Mouse (Mus musculus) adipose tissue, adult 10 weeks (tissue): ENCODE measurements around the gene Cyp2t4. TPM values are rescaled to one million over a fixed set of nuclear protein-coding genes. Genes with fewer than 3 reads are reported as not detected.

Experiments
- polyA plus RNA-seq: library from polyadenylated mRNA; stranded (reverse); fragments of 350-450 nt; fragmentation: Illumina TruSeq; extraction: RNeasy Lipid Tissue Mini Kit (QIAGEN cat#74804); gene quantifications from one replicate; pipeline ENCODE4 v1.2.3, GENCODE M21; 2014; ENCODE audit warnings: low read depth, low replicate concordance

Gene Cyp2t4
- polyA plus RNA-seq, result not detected

DNA sequence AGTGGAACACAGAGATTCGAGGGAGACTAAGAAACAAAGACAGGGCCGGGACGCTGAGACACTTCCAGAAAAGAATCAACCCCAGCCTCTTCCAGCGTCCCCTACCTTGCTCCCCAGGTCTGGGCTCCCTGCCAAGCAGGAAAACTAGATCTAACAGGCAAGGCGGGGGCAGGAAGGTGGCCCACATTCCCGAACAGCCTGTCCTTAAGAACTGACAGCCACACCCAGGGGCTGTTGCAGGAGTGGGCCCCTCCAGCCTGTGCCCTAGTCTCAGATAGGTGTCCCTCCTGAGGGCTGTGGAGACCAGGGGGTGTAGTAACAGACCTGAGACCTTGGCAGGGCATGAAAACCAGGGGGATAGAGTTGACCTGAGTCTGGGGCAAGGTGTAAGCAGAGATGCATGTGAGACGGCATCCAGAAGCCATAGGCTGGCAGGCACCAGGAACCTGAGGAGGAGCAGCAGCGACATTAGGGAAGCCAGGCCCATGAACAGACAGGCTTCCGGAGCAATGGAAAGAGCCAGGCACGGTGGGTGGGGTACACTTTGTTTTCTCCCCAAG, at the start of gene Cyp2t4:
Gene Cyp2t4 (plus strand): TSS at position 510 of the 560 bp plus-strand sequence.

DNA sequence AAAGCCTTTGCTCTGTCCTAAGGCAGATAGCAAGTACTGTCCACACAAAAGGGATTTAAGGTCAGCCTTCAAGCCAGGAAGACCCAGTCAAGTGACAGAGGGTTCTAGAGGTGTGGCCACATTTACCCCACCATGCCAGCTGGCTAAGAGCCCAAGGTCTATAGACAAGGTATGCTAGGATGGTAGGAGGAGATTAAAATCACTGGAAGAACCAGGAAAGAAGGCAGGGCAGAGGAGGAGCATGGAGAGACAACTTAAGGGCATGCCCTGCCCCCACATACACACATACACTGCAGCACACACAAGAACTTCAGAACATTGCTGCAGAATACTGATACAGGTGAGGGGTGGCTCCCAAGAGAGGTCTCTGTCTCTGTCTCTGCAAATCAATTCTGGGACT, 33.8 kb upstream of the Cyp2t4 start, which contains the start of gene Cyp2f2:
Gene Cyp2f2 (plus strand): TSS at position 234 of the 400 bp plus-strand sequence.

DNA sequence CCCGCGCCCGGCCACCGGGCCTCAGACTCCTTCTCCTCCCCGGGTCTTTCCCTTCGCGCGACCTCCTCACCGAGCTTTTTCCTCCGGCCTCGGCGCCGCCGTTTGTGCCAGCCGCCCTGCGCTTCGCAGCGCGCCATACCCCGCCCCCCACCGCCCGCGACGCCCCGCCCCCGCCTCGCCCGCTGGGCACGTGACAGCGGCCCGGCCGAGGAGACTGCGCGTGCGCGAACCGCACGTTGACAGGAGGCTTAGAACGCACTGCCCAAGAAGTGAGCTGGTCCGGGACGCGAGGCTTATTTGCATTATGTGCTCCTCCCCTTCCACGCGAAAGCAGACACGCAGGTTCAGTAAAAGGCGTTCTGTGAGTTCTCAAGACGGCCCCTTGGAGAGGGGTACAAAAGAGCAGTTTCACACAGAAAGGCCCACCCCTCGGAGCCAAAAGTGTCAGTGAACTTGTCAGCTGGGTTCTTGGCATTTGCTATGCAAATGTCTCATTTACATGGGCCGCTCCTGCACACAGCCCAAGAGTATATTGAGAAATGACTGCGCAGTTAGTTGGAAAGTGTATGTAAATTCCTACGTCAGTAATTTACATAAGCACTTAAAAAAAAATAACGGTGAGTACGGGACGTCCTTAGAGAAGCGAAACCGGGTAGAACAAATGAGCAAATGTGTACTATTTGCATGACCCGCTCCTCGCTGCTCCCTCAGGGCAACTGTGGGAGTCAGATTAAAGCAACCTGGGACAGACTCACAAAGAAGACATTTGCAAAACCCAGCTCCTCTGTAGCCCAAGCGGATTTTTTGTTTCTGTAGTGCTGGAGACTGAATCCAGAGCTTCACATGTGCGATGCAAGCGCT, 13.3 kb downstream of the Cyp2t4 start, which contains the start of gene Egln2:
Gene Egln2 (minus strand): TSS at position 189 of the 861 bp plus-strand sequence.

DNA sequence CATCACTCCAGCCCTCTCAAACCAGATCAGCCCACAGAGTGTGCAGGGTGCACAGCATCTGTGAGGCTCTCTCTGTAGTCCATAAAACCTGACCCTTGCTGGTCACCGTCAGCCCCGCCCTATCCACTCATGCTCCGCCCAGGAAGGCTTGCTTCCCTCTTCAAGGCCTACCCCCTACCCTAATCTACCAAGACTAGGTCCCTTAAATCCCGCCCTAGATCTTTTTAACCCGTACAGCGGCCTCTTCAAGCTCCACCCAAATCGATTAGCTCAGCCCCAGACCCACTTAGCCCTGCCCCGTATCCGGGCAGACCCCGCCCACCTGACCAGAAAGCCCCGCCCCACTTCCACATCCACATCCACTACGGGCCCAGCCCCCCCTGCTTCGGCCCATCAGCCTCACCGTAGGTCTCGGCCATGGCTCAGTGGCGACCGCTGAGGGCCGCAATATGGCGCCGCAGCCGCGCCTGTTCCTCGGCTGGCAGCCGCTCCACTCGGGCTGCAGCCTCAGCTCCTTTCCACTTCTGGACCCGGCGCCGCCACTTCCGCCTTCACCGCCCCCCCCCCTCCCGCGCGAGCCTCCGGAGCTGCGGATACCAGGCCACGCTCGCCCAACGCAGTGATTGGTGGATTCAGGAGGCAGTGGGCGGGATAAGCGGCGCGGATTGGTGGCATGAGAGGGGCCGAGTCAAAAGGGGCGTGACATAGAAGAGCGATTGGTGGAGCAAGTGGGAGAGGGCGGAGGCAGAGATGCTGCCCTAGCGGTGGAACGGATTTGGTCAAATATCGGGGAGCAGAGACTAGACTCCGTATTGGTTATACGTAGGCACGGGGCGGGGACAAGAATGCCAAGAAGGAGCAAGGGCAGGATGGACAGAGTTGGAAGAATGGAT, 25.1 kb downstream of the Cyp2t4 start, which contains the start of gene Rab4b:
Gene Rab4b (minus strand): TSS at position 573 of the 893 bp plus-strand sequence.

DNA sequence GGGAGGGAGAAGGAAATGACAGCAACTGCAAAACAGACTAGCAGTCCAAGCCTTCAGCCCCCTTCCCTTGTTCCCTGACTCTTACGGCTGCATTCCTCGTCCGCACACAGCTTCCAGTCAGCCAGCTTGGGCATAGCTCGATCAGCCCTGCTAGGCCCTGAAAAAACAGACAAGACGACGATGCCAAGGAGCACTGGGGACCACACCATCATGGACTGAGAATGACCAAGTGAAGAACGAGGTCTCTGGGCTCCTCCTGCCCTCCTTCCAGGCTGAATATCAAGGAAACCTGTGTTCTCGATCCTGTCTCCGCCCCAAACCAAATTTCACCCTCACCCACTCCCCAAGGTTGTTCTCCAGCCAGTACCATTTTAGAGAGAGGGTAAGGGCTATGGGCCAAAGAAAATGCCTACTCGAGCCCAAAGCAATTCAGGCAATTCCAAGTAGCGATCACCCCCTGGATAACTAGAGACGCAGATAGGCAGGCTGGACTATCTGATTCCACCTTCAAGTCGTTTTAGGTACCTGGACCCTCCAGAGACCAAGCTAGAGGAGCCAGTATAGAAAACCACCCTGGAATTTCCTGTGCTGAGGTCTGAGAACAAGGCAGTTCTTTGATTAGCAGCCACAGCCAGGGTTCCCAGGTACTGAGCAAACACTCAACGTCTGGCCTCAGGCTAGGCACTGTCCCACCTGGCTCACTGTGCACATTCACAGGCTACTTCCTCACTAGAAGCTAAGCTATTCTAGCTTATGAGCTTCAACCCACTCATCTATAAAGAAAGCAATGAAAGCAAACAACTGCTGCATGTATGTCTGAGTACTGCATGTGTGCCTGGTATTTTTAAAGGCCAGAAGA, 27.6 kb downstream of the Cyp2t4 start, which contains the start of the genes Gm21983 and Mia:
Gene Gm21983 (minus strand): TSS at position 250 of the 859 bp plus-strand sequence.
Gene Mia (minus strand): TSS at position 321 of the 859 bp plus-strand sequence.

DNA sequence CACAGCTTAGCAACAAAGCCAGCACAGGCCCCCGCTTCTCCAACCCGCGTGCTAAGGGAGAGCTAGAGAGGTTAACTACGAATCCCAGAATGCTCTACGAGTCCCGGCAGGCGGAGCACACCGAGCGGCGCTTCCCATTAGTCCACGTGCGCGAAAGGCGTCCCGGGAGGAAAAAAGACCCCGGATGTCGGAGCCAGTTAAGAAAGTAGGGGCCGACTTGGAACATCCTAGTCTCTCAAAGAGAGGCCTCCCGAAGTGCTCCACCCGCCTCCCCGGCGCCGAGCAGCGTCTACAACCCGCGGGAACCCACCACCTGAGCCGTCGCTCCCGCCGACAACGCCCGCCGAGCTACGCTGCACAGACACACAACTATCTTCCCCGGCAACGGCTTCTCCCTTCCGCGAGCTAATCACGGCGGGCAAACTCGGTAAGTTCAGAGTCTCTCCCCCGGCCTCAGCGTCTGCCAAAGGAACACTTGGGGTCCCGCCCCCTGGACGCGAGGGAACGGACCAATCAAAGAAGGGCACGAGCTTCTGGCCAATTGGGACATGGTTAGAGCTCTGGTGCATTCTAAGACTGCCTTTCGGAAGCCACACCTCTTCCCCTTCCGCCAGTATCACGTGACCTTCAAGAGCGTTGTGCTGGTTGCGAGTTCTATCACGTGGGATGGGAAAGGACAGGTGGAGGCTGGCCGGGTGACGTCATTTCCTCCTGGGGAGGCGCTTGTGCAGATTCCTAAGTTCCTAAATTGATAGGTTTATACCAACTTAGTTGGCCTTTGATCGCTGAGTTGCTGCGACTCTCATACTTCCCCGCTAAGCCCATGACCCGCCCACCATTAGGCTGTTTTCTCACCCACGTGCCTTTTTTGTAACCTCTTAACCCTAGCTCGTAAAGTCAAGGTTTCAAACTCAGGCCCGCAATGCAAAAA, 42.4 kb downstream of the Cyp2t4 start, which contains the start of the genes BC024978 and Snrpa:
Gene BC024978 (plus strand): TSS at position 101 of the 931 bp plus-strand sequence.
Gene Snrpa (minus strand): TSS at position 591 of the 931 bp plus-strand sequence.

Other genes starting within 250 kb of the Cyp2t4 start
- gene Cyp2a22, start 214.3 kb upstream of the Cyp2t4 start, polyA plus RNA-seq, result not detected
- 0.17 TPM for gene Cyp2a12, start 124.6 kb upstream of the Cyp2t4 start, polyA plus RNA-seq
- gene Cyp2f2, start 33.8 kb upstream of the Cyp2t4 start, polyA plus RNA-seq, result 21.9 TPM
- gene Egln2, start 13.1 kb downstream of the Cyp2t4 start, polyA plus RNA-seq, result 79.3 TPM
- gene Rab4b, start 25.2 kb downstream of the Cyp2t4 start, polyA plus RNA-seq, result 68.0 TPM
- gene Gm21983, start 27.4 kb downstream of the Cyp2t4 start, polyA plus RNA-seq, result not detected
- gene Mia, start 27.4 kb downstream of the Cyp2t4 start, polyA plus RNA-seq, result 42.6 TPM
- gene BC024978, start 42.1 kb downstream of the Cyp2t4 start, polyA plus RNA-seq, result 12.7 TPM
- 62.5 TPM for gene Snrpa, start 42.6 kb downstream of the Cyp2t4 start, polyA plus RNA-seq
- 9.1 TPM for gene Itpkc, start 74.9 kb downstream of the Cyp2t4 start, polyA plus RNA-seq
- 26.0 TPM for gene Coq8b, start 79.3 kb downstream of the Cyp2t4 start, polyA plus RNA-seq
- 11.0 TPM for gene Numbl, start 104.7 kb downstream of the Cyp2t4 start, polyA plus RNA-seq
- gene Ltbp4, start 184.0 kb downstream of the Cyp2t4 start, polyA plus RNA-seq, result 175 TPM
- 27.0 TPM for gene Shkbp1, start 202.3 kb downstream of the Cyp2t4 start, polyA plus RNA-seq
- gene Gm20479, start 203.7 kb downstream of the Cyp2t4 start, polyA plus RNA-seq, result 1.2 TPM